Mouse (Mus musculus): ENCODE measurements around the gene Fam76a.
"Not testable (repeated sequence)": the region's sequence is repeated elsewhere in the genome, so short reads cannot be mapped to it uniquely, and the experiment has no call there.

The Fam76a gene

DNA sequence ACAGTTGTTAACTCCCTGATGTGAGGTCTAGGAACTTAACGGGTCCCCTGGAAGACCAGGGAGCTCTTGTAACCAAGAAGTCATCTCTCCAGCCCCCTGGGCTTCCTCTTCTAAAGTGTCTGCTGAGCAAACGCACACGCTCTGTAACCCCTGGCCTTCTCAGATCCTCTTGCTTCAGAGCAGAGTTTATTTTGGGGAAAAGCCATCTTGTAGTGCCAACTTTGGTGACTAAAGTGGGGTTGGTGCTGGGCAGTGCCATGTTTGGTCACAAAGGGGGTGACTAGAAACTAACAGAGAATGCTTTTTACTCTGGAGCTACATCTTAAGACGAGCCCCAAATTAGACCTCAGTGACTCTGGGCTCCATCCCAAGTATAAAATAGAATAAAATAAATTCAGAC lies 22.4 kb upstream of the Fam76a start:
- no peak for DNase-seq (ENCODE audit: low spot score in 2 of 2)

GRCm38 (mm10) chr4:132944106-132944505 lies 21.7 kb upstream of the Fam76a start:
- no peak for DNase-seq (ENCODE audit: low spot score in 2 of 2)

DNA sequence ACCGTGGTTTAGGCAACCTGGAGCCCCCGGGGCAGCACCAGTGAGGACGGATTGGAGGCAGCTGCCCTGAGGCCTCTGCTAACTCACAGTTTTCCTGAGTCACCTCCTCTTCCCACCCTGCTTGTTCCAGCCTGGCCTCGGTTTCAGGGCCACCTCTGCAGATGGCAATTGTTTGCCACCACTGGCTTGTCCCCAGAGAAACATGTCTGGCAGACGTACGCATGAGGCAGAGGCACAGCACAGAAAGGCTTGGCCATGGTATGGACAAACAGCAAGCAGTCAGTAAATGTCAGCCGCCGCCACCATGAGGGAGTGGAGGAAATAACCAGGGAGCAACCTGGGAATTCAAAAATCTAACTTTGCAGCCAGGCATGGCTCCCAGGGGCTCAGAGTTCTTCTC lies 20.7 kb upstream of the Fam76a start:
- DNase-seq (ENCODE audit: low spot score in 2 of 2): no peak

DNA sequence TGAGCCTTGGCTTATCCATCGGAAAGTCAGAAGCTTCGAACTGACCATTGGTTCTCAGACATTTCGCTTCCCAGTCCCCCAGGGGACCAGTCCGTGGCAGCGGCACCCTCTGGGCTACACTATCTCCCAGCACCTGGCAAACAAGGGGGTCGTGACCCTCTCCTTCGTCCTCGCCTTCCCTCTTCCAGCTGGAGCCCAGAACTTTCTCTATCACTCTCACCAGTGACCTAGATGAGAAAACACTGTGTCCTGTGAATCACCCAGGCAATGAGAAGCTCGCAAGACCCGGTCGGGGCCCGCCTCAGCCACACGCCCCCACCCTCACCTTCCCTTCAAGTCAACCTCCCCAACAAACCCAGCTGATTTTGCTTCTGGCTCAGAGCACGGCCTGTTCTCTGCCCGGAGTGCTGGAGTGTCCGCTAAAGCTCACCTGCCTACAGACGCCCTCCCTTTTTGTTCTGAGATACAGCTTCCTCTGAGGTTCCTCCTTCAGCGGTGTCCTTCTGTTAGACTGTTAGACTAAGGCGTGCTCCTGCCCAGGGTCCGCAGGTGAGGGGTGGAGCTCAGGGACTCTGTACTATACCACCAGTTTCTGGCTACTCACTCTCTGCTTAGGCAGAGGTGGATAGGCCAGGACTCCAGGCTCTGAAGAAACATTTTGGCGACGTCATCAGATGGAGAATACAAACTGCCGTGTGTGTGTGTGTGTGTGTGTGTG lies 18.8 kb upstream of the Fam76a start:
- no peak for DNase-seq (ENCODE audit: low spot score in 2 of 2)

- peak; percentile 81 to 90 for DNase-seq (ENCODE audit: low spot score in 2 of 2)
These were observed 17.2 kb upstream of the Fam76a start for GRCm38 (mm10) chr4:132939421-132940127.

DNA sequence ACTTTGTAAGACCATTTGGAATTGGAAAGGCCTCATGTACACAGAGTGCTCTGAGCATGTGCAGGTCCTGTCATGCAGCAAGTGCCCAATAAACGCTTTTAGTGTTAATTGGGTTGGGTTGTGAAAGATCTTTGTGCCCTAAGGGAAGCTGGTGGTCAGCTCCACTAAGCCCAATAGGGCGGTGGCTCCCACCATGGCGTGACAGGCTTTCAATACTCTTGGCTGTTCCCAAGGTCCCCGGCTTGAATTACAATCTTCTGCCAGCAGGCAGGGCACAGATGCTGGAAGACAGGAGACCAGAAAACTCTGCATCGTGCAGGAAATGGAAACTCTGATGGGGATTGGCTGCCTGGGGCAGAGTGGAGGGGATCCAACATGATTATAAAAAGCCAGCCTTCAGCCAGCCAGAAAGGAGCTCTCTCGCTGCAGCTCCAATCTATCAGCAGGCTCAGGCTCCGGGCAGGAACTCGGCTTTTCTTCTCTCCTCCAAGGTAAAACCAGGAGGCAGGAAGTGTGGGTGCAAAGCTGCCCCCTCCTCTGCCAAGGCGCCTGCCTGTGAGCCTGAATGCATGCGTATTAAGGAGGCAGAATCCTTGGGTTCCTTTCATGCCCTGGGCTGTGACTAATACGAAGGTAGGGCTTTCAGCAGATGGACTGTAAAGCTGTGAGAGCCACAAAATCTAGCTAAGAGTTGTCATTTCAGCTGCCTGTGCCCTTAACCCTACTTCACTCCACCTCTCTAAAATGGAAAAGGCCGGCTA lies 16.0 kb upstream of the Fam76a start:
- DNase-seq (ENCODE audit: low spot score in 2 of 2): peak in 1 of 2 experiments; percentile 71

DNA sequence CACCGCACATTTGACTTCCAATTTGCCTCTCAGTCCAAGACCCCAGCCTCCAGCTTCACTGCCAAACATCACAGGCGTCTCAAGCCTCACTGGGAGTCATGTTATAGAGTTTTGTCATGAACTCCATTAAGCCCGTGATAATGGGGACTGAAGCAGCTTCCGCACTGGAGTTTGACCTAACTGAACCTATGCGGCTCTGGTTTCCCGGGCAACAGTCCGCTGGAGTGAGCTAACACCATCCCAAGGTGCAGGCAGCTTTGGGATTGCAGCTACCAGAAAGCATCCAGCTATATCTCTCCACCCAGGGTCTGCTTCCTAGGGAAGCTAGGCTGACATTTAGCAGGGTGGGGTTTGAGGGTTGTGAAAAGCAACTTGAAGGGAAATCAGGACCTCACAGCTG lies 12.3 kb upstream of the Fam76a start:
- DNase-seq (ENCODE audit: low spot score in 2 of 2): no peak

GRCm38 (mm10) chr4:132932752-132933404 lies 10.5 kb upstream of the Fam76a start:
- DNase-seq (ENCODE audit: low spot score in 2 of 2): no peak

DNA sequence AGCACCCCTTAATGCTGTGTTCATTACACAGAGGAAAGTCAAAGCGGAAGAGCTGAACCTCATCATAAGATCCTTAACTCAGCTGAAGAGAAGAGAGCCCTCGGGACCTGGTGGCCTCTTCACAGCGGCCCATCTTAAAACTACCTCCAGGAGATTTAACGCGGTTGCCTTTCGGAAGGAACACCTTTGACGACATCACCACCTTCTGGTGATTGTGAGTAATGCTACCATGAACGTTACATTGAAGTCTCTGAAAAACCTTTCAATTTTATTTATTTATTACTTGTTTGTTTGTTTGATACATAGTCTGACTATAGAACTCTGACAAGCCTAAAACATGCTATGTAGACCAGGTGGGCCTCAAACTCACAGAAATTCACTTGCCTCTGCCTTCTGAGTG lies 8.4 kb upstream of the Fam76a start:
- peak in 1 of 2 experiments; percentile 45 for DNase-seq (ENCODE audit: low spot score in 2 of 2)

DNA sequence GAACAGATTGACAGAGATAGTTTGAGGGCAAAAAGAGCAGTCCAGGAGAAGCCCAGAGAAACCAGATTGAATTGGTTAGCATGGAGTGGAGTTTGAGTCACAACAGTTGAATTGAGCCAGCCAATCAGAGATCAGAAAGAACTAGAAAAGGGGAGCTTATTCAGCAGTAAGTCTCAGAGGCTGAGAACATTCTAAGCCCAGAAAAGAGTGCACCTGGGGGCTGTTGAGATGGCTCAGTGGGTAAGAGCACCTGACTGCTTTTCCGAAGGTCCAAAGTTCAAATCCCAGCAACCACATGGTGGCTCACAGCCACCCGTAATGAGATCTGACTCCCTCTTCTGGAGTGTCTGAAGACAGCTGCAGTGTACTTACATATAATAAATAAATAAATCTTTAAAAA lies 4.2 kb upstream of the Fam76a start:
- not testable (repeated sequence) for DNase-seq (ENCODE audit: low spot score in 2 of 2)

DNA sequence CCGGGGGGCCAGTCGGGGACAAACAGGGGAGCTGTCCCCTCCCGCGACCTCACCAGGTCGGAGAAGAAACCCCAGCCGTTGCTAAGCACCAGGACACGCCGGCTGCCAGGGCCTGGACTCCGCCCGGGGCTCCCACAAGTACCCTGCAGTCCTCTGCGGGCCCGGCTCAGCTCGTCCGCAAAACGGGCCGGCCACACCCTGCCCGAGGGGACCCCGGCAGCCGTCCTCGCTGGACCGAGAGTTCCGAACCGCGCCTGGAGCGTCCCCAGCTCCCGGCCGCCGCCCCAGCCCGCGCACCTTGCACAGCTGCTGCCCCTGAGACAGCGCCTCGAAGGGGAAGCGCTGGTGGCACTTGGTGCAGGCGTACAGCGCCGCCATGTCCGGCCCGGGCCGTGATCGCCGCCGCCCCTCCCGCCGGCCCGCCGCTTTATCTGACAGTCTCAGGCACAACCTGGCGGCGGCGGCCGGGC lies 262 bp downstream of the Fam76a start:
- no peak for DNase-seq (ENCODE audit: low spot score in 2 of 2)

DNA sequence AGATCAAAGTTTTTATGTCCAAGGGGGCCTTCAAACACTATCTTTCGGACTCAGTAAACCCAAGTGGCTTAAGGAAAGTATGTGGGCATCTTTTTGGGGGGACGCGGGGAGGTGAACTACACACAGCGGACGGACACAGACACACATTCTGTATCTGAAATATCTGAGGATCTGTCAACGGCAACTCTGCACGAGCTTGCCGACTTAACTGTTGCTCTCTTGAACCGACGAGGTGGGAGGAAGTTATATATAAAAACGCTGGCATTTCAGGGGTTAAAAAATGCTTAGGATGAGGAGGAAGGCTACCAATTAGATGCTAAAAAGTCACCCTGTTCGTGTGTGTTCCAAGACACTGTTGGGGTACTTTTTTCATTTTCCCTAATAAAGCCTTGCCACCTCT lies 870 bp downstream of the Fam76a start:
- DNase-seq (ENCODE audit: low spot score in 2 of 2): no peak

- no peak for DNase-seq (ENCODE audit: low spot score in 2 of 2)
These were observed 2.2 kb downstream of the Fam76a start for GRCm38 (mm10) chr4:132920171-132920570.

DNA sequence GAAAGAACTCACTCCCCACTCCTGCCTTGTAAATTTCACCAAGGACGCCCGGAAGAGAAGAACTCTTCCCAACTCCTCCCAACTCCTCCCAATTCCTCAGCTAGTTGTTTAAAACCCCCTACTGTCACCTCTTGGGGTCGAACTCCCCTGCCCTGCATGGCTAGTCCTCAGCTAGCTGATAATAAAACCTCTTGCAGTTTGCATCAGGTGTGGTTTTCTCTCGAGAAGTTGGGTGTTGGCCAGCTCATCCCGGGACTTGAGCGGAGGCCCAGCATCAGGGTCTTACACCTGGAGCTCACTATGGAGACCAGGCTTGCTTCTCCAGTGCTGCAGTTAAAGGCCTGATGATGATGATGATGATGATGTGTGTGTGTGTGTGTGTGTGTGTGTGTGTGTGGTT lies 3.9 kb downstream of the Fam76a start:
- DNase-seq (ENCODE audit: low spot score in 2 of 2): not testable (repeated sequence)

DNA sequence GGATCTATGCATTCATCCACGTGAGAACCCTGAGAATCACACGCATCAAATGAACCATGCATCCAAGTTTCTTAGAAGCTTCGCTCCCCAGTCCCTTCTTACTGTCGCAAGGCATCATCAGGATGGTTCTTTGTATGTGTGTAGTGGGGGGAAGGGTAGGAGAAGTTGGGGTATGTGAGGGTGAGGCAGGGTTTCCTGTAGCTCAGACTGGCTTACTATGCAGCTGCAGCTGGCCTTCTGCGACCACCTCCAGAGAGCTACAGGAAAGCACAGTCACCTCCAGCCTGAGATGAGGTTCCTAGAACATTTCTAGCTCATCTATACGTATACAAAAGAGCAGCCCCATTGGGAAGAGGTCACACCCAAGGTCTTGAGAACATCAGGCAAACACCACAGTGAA lies 10.2 kb downstream of the Fam76a start:
- DNase-seq (ENCODE audit: low spot score in 2 of 2): no peak

GRCm38 (mm10) chr4:132905843-132906360 lies 16.5 kb downstream of the Fam76a start:
- no peak for DNase-seq (ENCODE audit: low spot score in 2 of 2)

DNA sequence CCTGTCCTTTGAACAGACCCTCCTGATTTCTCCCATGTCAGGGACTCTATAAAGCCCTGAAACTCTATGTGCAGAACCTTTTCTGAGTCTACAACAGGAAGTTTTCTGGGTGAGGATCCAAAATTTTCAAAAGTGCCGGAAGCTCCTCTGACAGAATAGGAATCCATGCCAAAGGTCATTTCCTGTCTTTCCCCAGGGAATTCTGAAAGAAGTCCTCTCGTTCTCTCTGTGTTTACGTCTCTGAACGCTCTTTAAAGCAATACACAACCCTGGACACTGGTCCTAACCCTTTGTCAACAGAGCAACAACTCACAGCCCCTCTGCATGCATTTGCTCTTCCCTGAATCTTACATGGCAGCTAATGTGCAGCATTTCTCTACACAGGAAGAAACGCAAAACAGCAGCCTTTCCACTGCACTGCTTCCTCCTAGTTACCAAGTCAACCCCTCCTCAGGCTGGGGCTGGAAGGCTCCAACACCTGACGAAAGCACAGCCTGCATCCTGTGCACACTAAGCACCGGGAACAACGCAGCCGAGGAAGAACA lies 17.5 kb downstream of the Fam76a start:
- no peak for DNase-seq (ENCODE audit: low spot score in 2 of 2)

GRCm38 (mm10) chr4:132904071-132904470 lies 18.3 kb downstream of the Fam76a start:
- no peak for DNase-seq (ENCODE audit: low spot score in 2 of 2)

DNA sequence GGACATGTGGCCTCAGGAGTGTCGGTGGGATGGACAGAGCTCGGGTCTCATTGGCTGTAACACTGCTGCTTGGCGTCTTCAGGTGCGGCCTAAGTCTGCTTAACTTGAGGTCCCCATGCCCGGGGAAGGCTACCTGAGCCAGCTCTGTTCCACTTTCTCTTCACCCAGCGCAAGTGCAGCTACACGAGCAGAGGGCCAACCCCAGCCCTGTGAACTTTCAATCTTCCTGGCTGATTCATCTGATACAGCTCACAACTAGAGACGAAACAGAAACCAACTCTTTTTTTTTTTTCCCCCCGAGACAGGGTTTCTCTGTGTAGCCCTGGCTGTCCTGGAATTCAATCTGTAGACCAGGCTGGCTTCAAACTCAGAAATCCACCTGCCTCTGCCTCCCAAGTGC lies 24.2 kb downstream of the Fam76a start:
- no peak for DNase-seq (ENCODE audit: low spot score in 2 of 2)

GRCm38 (mm10) chr4:132894402-132894801 lies 28.0 kb downstream of the Fam76a start:
- DNase-seq (ENCODE audit: low spot score in 2 of 2): no peak

- DNase-seq (ENCODE audit: low spot score in 2 of 2): no peak
These were observed 37.4 kb downstream of the Fam76a start for GRCm38 (mm10) chr4:132884844-132885374.
